Mouse (Mus musculus): ENCODE measurements at regions not wholly inside any gene's neighbourhood (a gene's known extent, or its start where the extent isn't known, plus 50 kb on each side); places are given as distances from the start of the nearest gene placed in this dataset.
"Not testable (repeated sequence)": the region's sequence is repeated elsewhere in the genome, so short reads cannot be mapped to it uniquely, and the experiment has no call there.

- 78% methylated on average over 15 of the region's 15 CpGs for whole genome bisulfite sequencing
- Histone ChIP-seq H3K27me3 (ENCODE audit: control insufficient read depth, insufficient read depth, low read length) (no peaks in the 10 kb centered on the region), H3K4me1 (ENCODE audit: control insufficient read depth, insufficient read depth, insufficient read length, low read length) (peaks cover 2% of the 10 kb centered on the region; the same call in 1 of the 2 replicates), H3K4me3 (ENCODE audit: low read depth, low read length) (no peak overlapping the region), H3K36me3 (ENCODE audit: control insufficient read depth, insufficient read depth, low read length) (no peaks in the 10 kb centered on the region), H3K27ac (ENCODE audit: insufficient read depth, low read depth, low read length) (no peak overlapping the region)
- TF ChIP-seq POLR2A (IDR thresholded peaks at IDR 0.05; ENCODE audit: low read depth, low read length) (no peak), CTCF (IDR thresholded peaks at IDR 0.05; ENCODE audit: extremely low read depth, insufficient read length, insufficient replicate concordance, low read depth, low read length) (no peak)
Observed at GRCm38 (mm10) chr13:57056786-57057185, 161.0 kb upstream of the Trpc7 start.

DNA sequence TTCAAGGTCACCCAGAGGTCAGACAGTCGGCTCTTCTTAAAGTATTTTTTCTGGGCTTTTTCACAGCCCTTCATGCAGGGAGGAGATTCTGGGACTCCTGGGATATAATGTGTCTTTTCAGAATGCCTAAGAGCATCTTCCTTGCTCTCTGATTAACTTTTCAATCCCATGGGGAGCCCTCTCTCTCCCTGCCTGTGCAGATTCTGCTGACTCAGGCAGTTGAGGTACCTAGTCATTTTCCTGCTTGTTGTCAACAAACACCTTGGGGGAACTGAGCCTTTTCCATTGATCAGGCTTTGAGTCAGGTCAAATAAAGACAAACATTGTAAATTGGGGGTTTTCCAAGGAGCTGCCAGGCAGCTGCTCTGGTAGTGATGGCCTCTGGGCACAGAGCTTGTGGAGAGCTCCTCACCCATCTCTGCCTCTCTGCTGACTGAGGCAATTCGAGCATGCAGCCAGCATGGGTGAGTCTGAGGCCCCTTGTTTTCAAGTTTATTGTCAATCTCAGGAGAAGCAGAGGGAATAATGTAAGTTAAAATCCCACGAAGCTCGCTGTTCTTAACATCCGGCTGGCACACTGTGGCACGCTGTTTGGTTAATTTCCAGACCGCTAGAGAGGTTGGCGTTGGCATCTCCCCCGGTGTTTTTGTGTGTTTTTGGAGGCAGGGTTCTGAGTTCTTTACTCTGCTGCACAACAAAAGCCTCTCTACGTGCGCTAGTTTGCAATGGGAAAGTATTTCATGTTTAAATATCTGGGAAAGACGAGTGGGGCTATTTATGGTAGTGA is 159.8 kb upstream of the Trpc7 start:
- WGBS = 70% methylated on average over 12 of the region's 12 CpGs
- H3K27ac ChIP-seq (ENCODE audit: insufficient read depth, low read depth, low read length) = no peak overlapping the region
- H3K27me3 ChIP-seq (ENCODE audit: control insufficient read depth, insufficient read depth, low read length) = no peaks in the 10 kb centered on the region

GRCm38 (mm10) chr13:57053361-57053760 is 157.6 kb upstream of the Trpc7 start:
- H3K27ac ChIP-seq (ENCODE audit: insufficient read depth, low read depth, low read length) = no peak overlapping the region
- H3K4me3 ChIP-seq (ENCODE audit: low read depth, low read length) = no peak overlapping the region
- TF ChIP-seq POLR2A (IDR thresholded peaks at IDR 0.05; ENCODE audit: low read depth, low read length) = no peak
- no peak for TF ChIP-seq CTCF (IDR thresholded peaks at IDR 0.05; ENCODE audit: extremely low read depth, insufficient read length, insufficient replicate concordance, low read depth, low read length)
- H3K36me3 ChIP-seq (ENCODE audit: control insufficient read depth, insufficient read depth, low read length) = no peaks in the 10 kb centered on the region
- WGBS = 72% methylated on average over 4 of the region's 4 CpGs
- no peaks in the 10 kb centered on the region for H3K4me1 ChIP-seq (ENCODE audit: control insufficient read depth, insufficient read depth, insufficient read length, low read length)
- H3K27me3 ChIP-seq (ENCODE audit: control insufficient read depth, insufficient read depth, low read length) = no peaks in the 10 kb centered on the region

More for the DNA sequence above, 159.8 kb upstream of the Trpc7 start:
- Histone ChIP-seq H3K4me3 (ENCODE audit: low read depth, low read length) (no peak overlapping the region), H3K4me1 (ENCODE audit: control insufficient read depth, insufficient read depth, insufficient read length, low read length) (no peaks in the 10 kb centered on the region), H3K36me3 (ENCODE audit: control insufficient read depth, insufficient read depth, low read length) (no peaks in the 10 kb centered on the region)
- no peak for TF ChIP-seq POLR2A (IDR thresholded peaks at IDR 0.05; ENCODE audit: low read depth, low read length)
- TF ChIP-seq CTCF (IDR thresholded peaks at IDR 0.05; ENCODE audit: extremely low read depth, insufficient read length, insufficient replicate concordance, low read depth, low read length) = no peak

DNA sequence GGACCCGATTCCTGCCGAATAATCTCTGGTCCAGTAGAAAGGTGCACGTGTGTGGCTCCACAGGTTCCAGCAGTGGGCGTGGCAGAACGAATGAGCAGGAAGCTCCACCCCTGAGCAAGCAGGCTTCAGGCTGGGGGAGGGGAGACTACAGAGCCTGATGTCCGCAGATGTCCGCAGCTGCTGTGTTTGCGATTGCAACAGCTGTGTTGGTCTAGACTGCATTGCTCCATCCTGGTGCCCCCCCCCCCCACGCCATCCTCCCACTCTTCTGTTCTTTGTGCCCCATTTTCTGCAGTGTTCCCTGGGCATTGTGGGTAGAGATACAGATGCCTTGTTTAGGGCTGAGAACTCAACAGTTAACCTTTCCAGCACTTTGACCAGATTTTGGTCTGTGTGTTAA is 150.3 kb upstream of the Trpc7 start:
- peaks cover 23% of the 10 kb centered on the region for H3K4me1 ChIP-seq (ENCODE audit: control insufficient read depth, insufficient read depth, insufficient read length, low read length)
- not testable (repeated sequence) for H3K36me3 ChIP-seq (ENCODE audit: control insufficient read depth, insufficient read depth, low read length); H3K4me3 ChIP-seq (ENCODE audit: low read depth, low read length); H3K27me3 ChIP-seq (ENCODE audit: control insufficient read depth, insufficient read depth, low read length); H3K27ac ChIP-seq (ENCODE audit: insufficient read depth, low read depth, low read length)
- WGBS = 8% methylated on average over 9 of the region's 9 CpGs

DNA sequence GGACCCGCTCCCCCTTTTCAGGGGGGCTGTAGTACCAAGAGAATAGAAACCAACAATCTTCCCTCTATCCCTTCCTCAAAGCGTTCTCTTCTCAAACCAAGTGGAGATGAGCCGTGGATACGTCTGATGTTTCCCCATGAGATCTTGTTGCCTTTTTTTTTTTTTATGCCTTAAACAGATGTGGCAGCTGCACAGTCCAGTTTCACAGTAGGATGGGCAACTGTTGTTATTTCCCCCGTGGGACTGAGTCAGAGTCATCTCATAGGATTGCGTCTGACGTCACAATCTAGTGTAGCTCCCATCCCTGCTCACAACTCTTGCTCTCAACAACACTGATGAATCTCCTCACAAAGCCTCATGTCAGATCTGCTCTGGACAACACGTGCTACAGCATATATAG is 148.7 kb upstream of the Trpc7 start:
- Histone ChIP-seq H3K4me3 (ENCODE audit: low read depth, low read length) (no peak overlapping the region), H3K27me3 (ENCODE audit: control insufficient read depth, insufficient read depth, low read length) (no peaks in the 10 kb centered on the region), H3K4me1 (ENCODE audit: control insufficient read depth, insufficient read depth, insufficient read length, low read length) (peaks cover 32% of the 10 kb centered on the region), H3K36me3 (ENCODE audit: control insufficient read depth, insufficient read depth, low read length) (no peaks in the 10 kb centered on the region), H3K27ac (ENCODE audit: insufficient read depth, low read depth, low read length) (no peak overlapping the region)
- TF ChIP-seq POLR2A (IDR thresholded peaks at IDR 0.05; ENCODE audit: low read depth, low read length) (no peak), CTCF (IDR thresholded peaks at IDR 0.05; ENCODE audit: extremely low read depth, insufficient read length, insufficient replicate concordance, low read depth, low read length) (no peak)
- 91% methylated on average over 8 of the region's 8 CpGs for WGBS

- TF ChIP-seq CTCF (IDR thresholded peaks at IDR 0.05; ENCODE audit: extremely low read depth, insufficient read length, insufficient replicate concordance, low read depth, low read length) = no peak
- TF ChIP-seq POLR2A (IDR thresholded peaks at IDR 0.05; ENCODE audit: low read depth, low read length) = no peak
- Histone ChIP-seq H3K36me3 (ENCODE audit: control insufficient read depth, insufficient read depth, low read length) (no peaks in the 10 kb centered on the region), H3K4me3 (ENCODE audit: low read depth, low read length) (no peak overlapping the region), H3K27me3 (ENCODE audit: control insufficient read depth, insufficient read depth, low read length) (no peaks in the 10 kb centered on the region), H3K4me1 (ENCODE audit: control insufficient read depth, insufficient read depth, insufficient read length, low read length) (peaks cover 32% of the 10 kb centered on the region), H3K27ac (ENCODE audit: insufficient read depth, low read depth, low read length) (0 out of 2 replicates have a peak overlapping the region, but pooled peaks have one; percentile 4)
- WGBS = 87% methylated on average over 15 of the region's 15 CpGs
Observed at GRCm38 (mm10) chr13:57043316-57043974, 147.7 kb upstream of the Trpc7 start.

GRCm38 (mm10) chr13:57042514-57042913 is 146.7 kb upstream of the Trpc7 start:
- H3K36me3 ChIP-seq (ENCODE audit: control insufficient read depth, insufficient read depth, low read length) = no peaks in the 10 kb centered on the region
- peak overlapping the region; percentile 4; the same call in 1 of the 2 replicates for H3K27ac ChIP-seq (ENCODE audit: insufficient read depth, low read depth, low read length)
- no peak overlapping the region for H3K4me3 ChIP-seq (ENCODE audit: low read depth, low read length)
- H3K4me1 ChIP-seq (ENCODE audit: control insufficient read depth, insufficient read depth, insufficient read length, low read length) = peaks cover 32% of the 10 kb centered on the region
- no peaks in the 10 kb centered on the region for H3K27me3 ChIP-seq (ENCODE audit: control insufficient read depth, insufficient read depth, low read length)
- 35% methylated on average over 5 of the region's 5 CpGs for WGBS
- TF ChIP-seq CTCF (IDR thresholded peaks at IDR 0.05; ENCODE audit: extremely low read depth, insufficient read length, insufficient replicate concordance, low read depth, low read length) (peak; percentile 60; the same call in 1 of the 2 replicates), POLR2A (IDR thresholded peaks at IDR 0.05; ENCODE audit: low read depth, low read length) (no peak)

Measured in small intestine, adult 2 months (tissue).